Mouse (Mus musculus) ES-E14 (cell line): ENCODE data around the gene Steap3.

Experiments
- HCFC1 ChIP-seq: IDR thresholded peaks from 2 replicates; pipeline ENCODE4 v1.6.1; 2012; ENCODE audit warnings: low read length, inconsistent platforms, borderline replicate concordance; ENCODE audit not compliant: insufficient read depth
- MAFK ChIP-seq: IDR thresholded peaks from 2 replicates; pipeline ENCODE4 v1.6.1; 2014; ENCODE audit warnings: mild to moderate bottlenecking, low read depth, low read length, inconsistent platforms; ENCODE audit not compliant: insufficient read depth
- ZNF384 ChIP-seq: IDR thresholded peaks from 2 replicates; pipeline ENCODE4 v1.6.1; 2012; ENCODE audit warnings: low read depth, low read length, inconsistent platforms

DNA sequence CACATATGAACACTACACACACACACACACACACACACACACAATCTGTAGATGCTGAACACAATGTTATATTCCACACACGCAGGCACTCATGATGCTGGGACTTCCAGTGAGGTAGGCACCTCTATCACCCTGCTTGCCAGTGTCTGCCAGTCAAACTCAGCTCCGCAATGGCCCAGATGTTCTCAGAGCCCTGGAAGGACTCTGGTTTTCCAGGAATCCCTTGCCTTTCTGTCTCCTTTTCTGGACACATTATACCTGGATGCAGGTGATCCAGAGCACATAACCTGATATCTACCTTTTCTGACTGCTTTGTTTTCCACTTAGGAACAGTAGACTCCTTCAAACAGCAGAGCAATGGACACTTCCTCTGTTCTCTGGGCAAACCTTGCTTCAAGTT, 75.8 kb downstream of the Steap3 start:
- TF ChIP-seq MAFK (no peak), HCFC1 (no peak), ZNF384 (no peak)
